Mouse (Mus musculus) small intestine, adult 2 months (tissue): ENCODE data around the gene Izumo1r.

Experiments used
- CTCF ChIP-seq: fragments of 200-500 bp; IDR thresholded peaks from 2 replicates; pipeline ENCODE4 v1.5.1; 2012; ENCODE audit warnings: low read depth, mild to moderate bottlenecking, control low read depth, inconsistent platforms, low read length, moderate library complexity, mixed read lengths; ENCODE audit not compliant: insufficient replicate concordance, insufficient read length; ENCODE audit errors: extremely low read depth
- POLR2A ChIP-seq: fragments of 200-500 bp; IDR thresholded peaks from 2 replicates; pipeline ENCODE4 v1.6.1; 2012; ENCODE audit warnings: low read depth, mild to moderate bottlenecking, control low read depth, inconsistent platforms, low read length, moderate library complexity

DNA sequence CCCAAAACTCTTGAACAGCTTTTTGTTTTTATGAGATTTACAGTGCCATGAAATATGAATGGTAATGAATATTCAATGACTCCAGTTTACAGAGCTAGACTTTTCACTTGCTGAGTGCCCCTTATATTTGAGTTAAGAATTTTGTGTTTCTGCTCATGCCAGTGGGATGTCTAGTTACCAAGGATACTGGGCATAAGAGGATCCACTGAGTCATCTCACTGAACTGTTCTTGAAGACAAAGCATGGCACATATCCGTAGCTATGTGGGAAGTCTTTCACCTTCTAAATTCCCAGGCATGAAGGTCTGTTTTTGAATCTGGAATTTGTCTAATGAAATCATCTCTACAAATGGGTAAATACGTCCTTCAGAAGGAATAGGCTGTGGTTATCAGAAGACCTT lies 8.3 kb upstream of the Izumo1r start:
- no peak for TF ChIP-seq CTCF
- no peak for TF ChIP-seq POLR2A
